In genomic region chr2:84743561-84743960, GRCm38 (mm10) we compare ENCODE assay signal across 8 mouse cellular contexts. TPM values are rescaled to one million over a fixed set of nuclear protein-coding genes. Genes with fewer than 3 reads are reported as not detected.
A peak's percentile ranks its signal among the peaks of the same experiment; 100 is the strongest.
DNase-seq lines count a peak whose midpoint lies in the region.

TSS of gene Gm19426 (minus strand) at chr2:84743655.

- H3K4me1 ChIP-seq in megakaryocyte, embryonic 14.5 days = peaks cover 70% of the 10 kb centered on the region

- peak; percentile 41 for DNase-seq in thymus, postnatal 14 days
- DNase-seq in thymus, postnatal 0 days (ENCODE audit: low spot score) = no peak
- DNase-seq in embryo, embryonic 10 days (ENCODE audit: low spot score) = peak; percentile 96
- peak; percentile 42 to 48 for DNase-seq in gastrocnemius, postnatal 36 days
- DNase-seq in induced T-regulatory cell, adult 2 months (ENCODE audit: low read depth) = peak; percentile 19
- peak; percentile 58 to 74 for DNase-seq in left cerebral cortex, postnatal 25 days (ENCODE audit: low spot score in 2 of 2)
- DNase-seq in skeletal muscle tissue, adult 2 months (ENCODE audit: low read depth, low spot score) = peak; percentile 51

- H3K9me3 ChIP-seq in megakaryocyte, embryonic 14.5 days = no peaks in the 10 kb centered on the region

- H3K36me3 ChIP-seq in megakaryocyte, embryonic 14.5 days (replicated peaks; ENCODE audit: low read length) = peaks cover 10% of the 10 kb centered on the region

- intact Hi-C loops in gastrocnemius, postnatal 36 days (cut with DNase I) = no loop called here
- intact Hi-C loops in left cerebral cortex, postnatal 25 days (cut with DNase I) = no loop called here

- peaks cover 35% of the 10 kb centered on the region for H3K27me3 ChIP-seq in megakaryocyte, embryonic 14.5 days (replicated peaks)

- peak within 1 kb of the TSS; percentile 94 for H3K4me3 ChIP-seq in megakaryocyte, embryonic 14.5 days (replicated peaks)

RNA-seq across cellular contexts. Expression of gene Gm19426, which starts in this region (rescaled TPM):
- polyA plus RNA-seq in thymus, postnatal 0 days (2015; fragmentation: Nextera tagmentation; extraction: Ambion mirVana) = 0.33 and 0.54 TPM in 2 replicates
- total RNA-seq in gastrocnemius, postnatal 36 days (2021) = under 1 TPM in 1 of 2 experiments, not detected in 1; 0.51 TPM
- total RNA-seq in left cerebral cortex, postnatal 25 days (2021) = 1 to 10 TPM; 1.2 to 2.3 TPM
- 3.0 TPM in 1 of 2 replicates, not detected in the other for polyA plus RNA-seq in megakaryocyte, embryonic 14.5 days (2012; ENCODE audit: insufficient read depth, low replicate concordance)

Comparison
In these comparisons a context has a peak if more than half of its experiments do, and no peak if none do; other contexts are left out.
1. Peak in DNase-seq in gastrocnemius, postnatal 36 days; RNA of the gene not detected or under 1 TPM.